Mouse (Mus musculus) mouse embryonic stem cell (cell line): ENCODE results near the gene Lyrm9.

Source experiments
- in situ Hi-C, 2 experiments: fragments of 300-500 bp; cut with MboI; formaldehyde crosslinking; loops; 1 replicate in 1 of 2; 3 replicates in 1 of 2; pipeline ENCODE4 v1.14.3; 2019 to 2020; ENCODE audit warnings: low sequenced_read_pairs in 2 of 2, low pct_unique_long_range_greater_than_20kb in 1 of 2, mixed read lengths in 1 of 2; ENCODE audit not compliant: unreplicated experiment in 1 of 2

The Lyrm9 gene

GRCm38 (mm10) chr11:78826442-78827013, at the start of gene Lyrm9:
TSS of gene Lyrm9 (plus strand) at chr11:78826584.
- in situ Hi-C loops, result loop anchor here in 1 of 2 experiments (25.0 kb wide), 1 partner anchor 239 kb away; no protein-coding TSS in a partner anchor

GRCm38 (mm10) chr11:78777851-78778680, 48.3 kb upstream of the Lyrm9 start:
- in situ Hi-C loops, result no loop called here

- in situ Hi-C loops, result no loop called here
Observed at GRCm38 (mm10) chr11:78780002-78780401, 46.4 kb upstream of the Lyrm9 start.

- in situ Hi-C loops, result no loop called here
Observed at GRCm38 (mm10) chr11:78780571-78780970, 45.8 kb upstream of the Lyrm9 start.

GRCm38 (mm10) chr11:78782326-78782725, 44.1 kb upstream of the Lyrm9 start:
- in situ Hi-C loops, result no loop called here

- in situ Hi-C loops, result no loop called here
Observed at GRCm38 (mm10) chr11:78782791-78783347, 43.5 kb upstream of the Lyrm9 start.

GRCm38 (mm10) chr11:78786013-78786431, 40.4 kb upstream of the Lyrm9 start:
- in situ Hi-C loops, result no loop called here

GRCm38 (mm10) chr11:78789370-78790060, 36.9 kb upstream of the Lyrm9 start:
- in situ Hi-C loops, result no loop called here

- in situ Hi-C loops, result no loop called here
Observed at GRCm38 (mm10) chr11:78791582-78791981, 34.8 kb upstream of the Lyrm9 start.

GRCm38 (mm10) chr11:78792055-78792454, 34.3 kb upstream of the Lyrm9 start:
- in situ Hi-C loops, result no loop called here

GRCm38 (mm10) chr11:78792465-78792864, 33.9 kb upstream of the Lyrm9 start:
- in situ Hi-C loops, result no loop called here

- in situ Hi-C loops, result no loop called here
Observed at GRCm38 (mm10) chr11:78793116-78793515, 33.3 kb upstream of the Lyrm9 start.

- in situ Hi-C loops, result no loop called here
Observed at GRCm38 (mm10) chr11:78796072-78796729, 30.2 kb upstream of the Lyrm9 start.

- in situ Hi-C loops, result no loop called here
Observed at GRCm38 (mm10) chr11:78801094-78801493, 25.3 kb upstream of the Lyrm9 start.

GRCm38 (mm10) chr11:78803587-78804316, 22.6 kb upstream of the Lyrm9 start:
- in situ Hi-C loops, result no loop called here

- in situ Hi-C loops, result no loop called here
Observed at GRCm38 (mm10) chr11:78804551-78804950, 21.8 kb upstream of the Lyrm9 start.

GRCm38 (mm10) chr11:78805198-78805597, 21.2 kb upstream of the Lyrm9 start:
- in situ Hi-C loops, result no loop called here

GRCm38 (mm10) chr11:78805691-78806137, 20.7 kb upstream of the Lyrm9 start:
- in situ Hi-C loops, result no loop called here
